Mouse (Mus musculus) left cerebral cortex, postnatal 36 days (tissue): ENCODE results near the gene Pla2g3. TPM values are rescaled to one million over a fixed set of nuclear protein-coding genes. Genes with fewer than 3 reads are reported as not detected.

Experiments used
- DNase-seq, 2 experiments: peaks; one replicate each; pipeline ENCODE4 v3.0.0; 2021 to 2022; ENCODE audit warnings: low spot score in 2 of 2, mixed read lengths in 1 of 2
- intact Hi-C: fragments of 180-260 bp; cut with DNase I; formaldehyde crosslinking; loops from one replicate; pipeline ENCODE4 v1.15.1; 2025
- total RNA-seq, 2 experiments: library from RNA; stranded (reverse); gene quantifications; 2 replicates each; pipeline ENCODE4 v1.2.3; 2021

Gene Pla2g3
- total RNA-seq, 2 experiments from 2014 or later, result 2.3 to 4.9 TPM

- intact Hi-C loops, result no loop called here
- DNase-seq, result peak; percentile 41 to 49
These were observed 4.0 kb upstream of the Pla2g3 start for GRCm38 (mm10) chr11:3483980-3484642.

DNA sequence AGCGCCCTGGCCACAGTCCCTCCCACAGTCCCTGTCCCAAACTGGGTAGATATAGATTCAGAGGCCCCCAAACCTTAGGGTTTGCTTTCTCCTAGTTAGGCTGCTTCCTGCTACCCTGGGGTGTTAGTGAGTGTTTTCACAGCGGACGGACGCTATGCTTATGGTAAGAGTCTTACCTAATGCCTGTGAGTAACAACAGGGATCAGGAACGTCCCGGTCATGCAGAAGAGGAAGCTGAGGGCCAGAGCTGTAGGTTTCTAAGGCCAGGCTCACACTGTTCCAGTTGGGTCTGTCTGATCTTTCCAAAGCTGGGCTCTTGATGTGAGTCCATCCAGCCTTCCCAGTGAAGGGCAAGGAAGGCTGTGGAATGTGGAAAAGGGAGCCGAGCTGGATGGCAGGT is 1.7 kb upstream of the Pla2g3 start:
- intact Hi-C loops, result no loop called here

GRCm38 (mm10) chr11:3489036-3489435 is 952 bp downstream of the Pla2g3 start:
- intact Hi-C loops, result no loop called here
- no peak for DNase-seq

More for the DNA sequence above, 1.7 kb upstream of the Pla2g3 start:
- no peak for DNase-seq

GRCm38 (mm10) chr11:3492748-3493147 is 4.7 kb downstream of the Pla2g3 start:
- no peak for DNase-seq
- intact Hi-C loops, result no loop called here

- DNase-seq, result no peak
- intact Hi-C loops, result no loop called here
These were observed 6.8 kb downstream of the Pla2g3 start for GRCm38 (mm10) chr11:3494857-3495256.

- intact Hi-C loops, result no loop called here
- no peak for DNase-seq
These were observed 7.4 kb downstream of the Pla2g3 start for GRCm38 (mm10) chr11:3495496-3495895.

DNA sequence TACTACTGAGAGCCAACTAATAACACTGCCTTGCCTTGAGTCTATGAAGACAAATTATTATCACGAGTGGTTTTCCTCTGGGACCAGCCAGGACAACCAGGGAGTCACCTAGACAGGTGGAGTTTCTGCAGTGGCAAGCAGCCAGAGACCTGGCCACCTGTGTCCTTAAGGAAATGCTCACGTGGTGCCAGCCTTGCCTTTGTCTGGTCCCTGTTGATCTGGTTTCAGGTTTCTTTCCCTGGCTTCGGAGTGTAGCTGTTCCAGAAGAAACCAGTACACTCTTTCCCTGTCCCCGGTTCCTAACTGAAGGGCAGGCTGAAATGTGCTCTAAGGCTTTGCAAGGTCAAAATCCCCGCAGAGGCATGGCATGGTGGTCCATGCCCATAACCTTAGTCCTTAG is 8.7 kb downstream of the Pla2g3 start:
- intact Hi-C loops, result no loop called here
- no peak for DNase-seq

DNA sequence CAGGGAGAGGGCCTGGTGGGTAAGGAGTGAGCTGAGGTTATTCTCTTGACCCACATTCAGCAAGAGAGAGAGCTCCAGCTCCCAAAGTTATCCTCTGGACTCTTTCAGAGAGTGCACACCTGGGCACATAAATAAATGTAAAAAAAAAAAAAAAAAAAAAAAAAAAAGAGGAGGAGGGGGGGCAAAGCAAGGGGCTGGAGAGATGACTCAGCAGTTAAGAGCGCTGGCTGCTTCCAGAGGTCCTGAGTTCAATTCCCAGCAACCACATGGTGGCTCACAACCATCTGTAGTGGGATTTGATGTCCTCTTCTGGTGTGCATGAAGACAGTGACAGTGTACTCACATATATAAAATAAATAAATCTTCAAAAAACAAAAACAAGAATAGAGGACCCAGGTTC is 9.2 kb downstream of the Pla2g3 start:
- no peak for DNase-seq
- intact Hi-C loops, result no loop called here

GRCm38 (mm10) chr11:3502057-3502456 is 14.0 kb downstream of the Pla2g3 start:
- DNase-seq, result no peak
- intact Hi-C loops, result no loop called here

- intact Hi-C loops, result no loop called here
- no peak for DNase-seq
These were observed 14.5 kb downstream of the Pla2g3 start for GRCm38 (mm10) chr11:3502459-3503072.

GRCm38 (mm10) chr11:3503755-3504693 is 15.9 kb downstream of the Pla2g3 start:
- no peak for DNase-seq
- intact Hi-C loops, result no loop called here

DNA sequence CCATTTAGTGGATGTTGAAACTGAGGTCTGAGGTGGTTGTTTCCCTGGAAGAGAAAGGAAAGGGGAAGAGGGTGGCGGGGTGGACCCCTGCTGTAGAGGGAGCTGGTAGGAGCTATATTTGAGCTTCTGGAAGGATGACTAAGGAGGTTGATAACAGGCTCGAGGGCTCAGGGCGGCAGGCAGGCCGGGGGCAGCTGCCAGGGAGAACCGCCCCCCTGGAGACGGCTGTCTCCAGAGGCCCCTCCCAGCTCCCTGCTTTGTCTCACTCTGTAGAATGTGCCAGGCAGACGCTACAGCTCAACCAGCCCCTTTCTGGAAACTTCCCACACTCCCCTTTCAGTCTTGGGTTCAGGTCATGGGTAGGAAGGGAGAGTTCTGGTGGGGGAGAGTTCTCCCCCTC is 20.1 kb downstream of the Pla2g3 start:
- intact Hi-C loops, result no loop called here
- DNase-seq, result no peak

GRCm38 (mm10) chr11:3509181-3510085 is 21.3 kb downstream of the Pla2g3 start:
- no peak for DNase-seq
- intact Hi-C loops, result no loop called here

GRCm38 (mm10) chr11:3510321-3510720 is 22.2 kb downstream of the Pla2g3 start:
- no peak for DNase-seq
- intact Hi-C loops, result no loop called here

GRCm38 (mm10) chr11:3513291-3513690 is 25.2 kb downstream of the Pla2g3 start:
- no peak for DNase-seq
- intact Hi-C loops, result no loop called here

GRCm38 (mm10) chr11:3514529-3515054 is 26.5 kb downstream of the Pla2g3 start, which contains the start of gene Selenom:
Gene Selenom (plus strand): TSS chr11:3514684.
- intact Hi-C loops, result loop anchor here (2.0 kb wide), 1 partner anchor 42 kb away; no protein-coding TSS in a partner anchor
- peak; percentile 92 for DNase-seq

DNA sequence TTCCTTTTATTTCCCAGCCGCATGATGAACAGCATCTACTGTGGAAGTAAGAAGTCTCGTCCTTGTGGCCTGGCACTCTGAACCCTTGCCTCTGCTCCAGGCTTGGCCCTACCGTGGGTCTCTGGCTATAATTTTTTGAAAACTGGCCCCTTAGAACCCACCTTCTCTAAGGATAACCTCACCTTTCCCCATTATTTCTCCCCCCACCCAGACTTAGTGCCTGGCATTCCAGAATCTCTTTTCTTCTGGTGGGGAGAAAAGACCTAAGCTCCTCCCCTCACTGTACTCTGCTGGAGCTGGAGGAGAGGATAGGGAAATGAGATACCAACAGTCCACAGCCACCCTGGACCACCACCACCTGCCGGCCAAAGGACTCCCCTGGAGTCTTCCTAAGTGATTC is 27.1 kb downstream of the Pla2g3 start:
- no peak for DNase-seq
- intact Hi-C loops, result loop anchor here (2.0 kb wide), 1 partner anchor 42 kb away; no protein-coding TSS in a partner anchor

GRCm38 (mm10) chr11:3515637-3516036 is 27.6 kb downstream of the Pla2g3 start:
- DNase-seq, result no peak
- intact Hi-C loops, result loop anchor here (2.0 kb wide), 1 partner anchor 43 kb away; no protein-coding TSS in a partner anchor

GRCm38 (mm10) chr11:3516121-3516520 is 28.0 kb downstream of the Pla2g3 start:
- no peak for DNase-seq
- intact Hi-C loops, result no loop called here
